In genomic region chr4:116159912-116160311, GRCm38 (mm10) we compare ENCODE assay signal across 9 mouse cellular contexts. TPM values are rescaled to one million over a fixed set of nuclear protein-coding genes. Genes with fewer than 3 reads are reported as not detected.
DNase-seq lines count a peak whose midpoint lies in the region; ATAC-seq and TF ChIP-seq lines count a peak whose summit lies in the region.
"Had no signal": no experiment of that assay in that cellular context is flagged by ENCODE, and none has a peak within 500 bp of the region (broad histone marks: within the 10 kb centered on the region; RNA-seq: fewer than 3 reads in every experiment).

No protein-coding gene starts in this region.

- WGBS in kidney, embryonic 16.5 days: 80% methylated on average over 3 of the region's 3 CpGs

- no peak for TF ChIP-seq POLR2A in brain, embryonic 14.5 days (IDR thresholded peaks at IDR 0.05; ENCODE audit: borderline replicate concordance, extremely low read depth, insufficient read depth, insufficient read length, poor library complexity, severe bottlenecking)

- H3K4me2 ChIP-seq in kidney, embryonic 16.5 days (replicated peaks; ENCODE audit: low read depth, low read length): no peak overlapping the region
- H3K4me2 ChIP-seq: limb, embryonic 15.5 days had no signal

- H3K4me1 ChIP-seq in kidney, embryonic 16.5 days (ENCODE audit: insufficient read depth, low read length): peaks cover 17% of the 10 kb centered on the region
- H3K4me1 ChIP-seq: limb, embryonic 15.5 days had no signal

- H3K27ac ChIP-seq in kidney, embryonic 16.5 days (ENCODE audit: low read length): no peak overlapping the region
- H3K27ac ChIP-seq: limb, embryonic 15.5 days had no signal

- no peak overlapping the region for H3K4me3 ChIP-seq in kidney, embryonic 16.5 days (ENCODE audit: low read length)
- H3K4me3 ChIP-seq: limb, embryonic 15.5 days had no signal

- DNase-seq in adrenal gland, postnatal 14 days: peak; percentile 41
- no peak for DNase-seq in adrenal gland, postnatal 10 days
- peak; percentile 51 for DNase-seq in kidney, postnatal 10 days
- peak; percentile 78 for DNase-seq in brain, embryonic 14.5 days (ENCODE audit: low read depth)
- no peak for DNase-seq in ovary, postnatal 14 days (ENCODE audit: low spot score)
- DNase-seq in ovary, postnatal 10 days (ENCODE audit: low spot score): no peak

- H3K27me3 ChIP-seq in kidney, embryonic 16.5 days (ENCODE audit: insufficient read depth, low read length): no peaks in the 10 kb centered on the region
- H3K27me3 ChIP-seq: limb, embryonic 15.5 days had no signal

- peak; percentile 54; the same call in 1 of the 2 replicates for TF ChIP-seq CTCF in brain, embryonic 14.5 days (IDR thresholded peaks at IDR 0.05; ENCODE audit: borderline replicate concordance, extremely low read depth, insufficient read depth, insufficient read length)

- no peak for ATAC-seq in kidney, embryonic 16.5 days (ENCODE audit: low FRiP score, low TSS enrichment)
- peak; percentile 73 for ATAC-seq in megakaryocyte, adult 5-6 weeks (ENCODE audit: poor library complexity, severe bottlenecking)

- H3K36me3 ChIP-seq in kidney, embryonic 16.5 days (ENCODE audit: insufficient read depth, low read length): peaks cover 55% of the 10 kb centered on the region

- H3K9ac ChIP-seq in kidney, embryonic 16.5 days (replicated peaks; ENCODE audit: low read length): no peak overlapping the region
- H3K9ac ChIP-seq: limb, embryonic 15.5 days had no signal

- no peaks in the 10 kb centered on the region for H3K9me3 ChIP-seq in kidney, embryonic 16.5 days (ENCODE audit: low read length)
- H3K9me3 ChIP-seq: limb, embryonic 15.5 days had no signal

RNA-seq across cellular contexts. Expression of gene Tspan1, which starts 7.5 kb away (rescaled TPM):
- total RNA-seq in adrenal gland, postnatal 14 days (2021): not detected in 2 replicates
- not detected for total RNA-seq in adrenal gland, postnatal 10 days (2021)
- polyA plus RNA-seq in kidney, embryonic 16.5 days (2015; fragmentation: Nextera tagmentation; extraction: Ambion mirVana): 2.8 and 4.8 TPM in 2 replicates
- 0.07 TPM in 1 of 2 replicates, not detected in the other for polyA plus RNA-seq in brain, embryonic 14.5 days (2012; rRNA removed)
- total RNA-seq in megakaryocyte, adult 5-6 weeks (2015): not detected in 2 replicates
- total RNA-seq in megakaryocyte, adult 5-6 weeks (2017): not detected in 2 replicates

RNA-seq across cellular contexts. Expression of gene Lurap1, which starts 8.8 kb away (rescaled TPM):
- total RNA-seq in adrenal gland, postnatal 14 days (2021): 12.4 and 18.1 TPM in 2 replicates
- total RNA-seq in adrenal gland, postnatal 10 days (2021): 10 to 100 TPM; 14.5 to 19.1 TPM
- 3.8 and 3.9 TPM in 2 replicates for polyA plus RNA-seq in kidney, embryonic 16.5 days (2015; fragmentation: Nextera tagmentation; extraction: Ambion mirVana)
- 1.4 and 1.5 TPM in 2 replicates for polyA plus RNA-seq in brain, embryonic 14.5 days (2012; rRNA removed)
- not detected in 2 replicates for total RNA-seq in megakaryocyte, adult 5-6 weeks (2015)
- not detected in 2 replicates for total RNA-seq in megakaryocyte, adult 5-6 weeks (2017)

RNA-seq across cellular contexts. Expression of gene 1700042G07Rik, which starts 13.3 kb away (rescaled TPM):
- total RNA-seq in adrenal gland, postnatal 14 days (2021): not detected in 2 replicates
- total RNA-seq in adrenal gland, postnatal 10 days (2021): not detected
- not detected in 2 replicates for polyA plus RNA-seq in kidney, embryonic 16.5 days (2015; fragmentation: Nextera tagmentation; extraction: Ambion mirVana)
- not detected in 2 replicates for polyA plus RNA-seq in brain, embryonic 14.5 days (2012; rRNA removed)
- total RNA-seq in megakaryocyte, adult 5-6 weeks (2015): not detected in 2 replicates
- total RNA-seq in megakaryocyte, adult 5-6 weeks (2017): not detected in 2 replicates
- polyA plus RNA-seq: limb, embryonic 15.5 days had no signal

RNA-seq across cellular contexts. Expression of gene Gm49337, which starts 13.3 kb away (rescaled TPM):
- total RNA-seq in adrenal gland, postnatal 14 days (2021): not detected in 2 replicates
- total RNA-seq in adrenal gland, postnatal 10 days (2021): not detected
- not detected in 2 replicates for polyA plus RNA-seq in kidney, embryonic 16.5 days (2015; fragmentation: Nextera tagmentation; extraction: Ambion mirVana)
- not detected in 2 replicates for polyA plus RNA-seq in brain, embryonic 14.5 days (2012; rRNA removed)
- not detected in 2 replicates for total RNA-seq in megakaryocyte, adult 5-6 weeks (2015)
- 0.48 TPM in 1 of 2 replicates, not detected in the other for total RNA-seq in megakaryocyte, adult 5-6 weeks (2017)
- polyA plus RNA-seq: limb, embryonic 15.5 days had no signal

RNA-seq across cellular contexts. Expression of gene Pomgnt1, which starts 36.3 kb away (rescaled TPM):
- 65.8 and 75.2 TPM in 2 replicates for total RNA-seq in adrenal gland, postnatal 14 days (2021)
- total RNA-seq in adrenal gland, postnatal 10 days (2021): 10 to 100 TPM; 66.1 to 73.4 TPM
- 59.2 and 65.5 TPM in 2 replicates for polyA plus RNA-seq in kidney, embryonic 16.5 days (2015; fragmentation: Nextera tagmentation; extraction: Ambion mirVana)
- polyA plus RNA-seq in brain, embryonic 14.5 days (2012; rRNA removed): 73.2 and 79.8 TPM in 2 replicates
- 3.3 and 6.7 TPM in 2 replicates for total RNA-seq in megakaryocyte, adult 5-6 weeks (2015)
- 7.3 and 9.3 TPM in 2 replicates for total RNA-seq in megakaryocyte, adult 5-6 weeks (2017)

Comparison
In these comparisons a context has a peak if more than half of its experiments do, and no peak if none do; other contexts are left out.
1. DNase-seq: peak in adrenal gland, postnatal 14 days (single experiment), kidney, postnatal 10 days (single experiment) and brain, embryonic 14.5 days (single experiment); none in adrenal gland, postnatal 10 days (single experiment), ovary, postnatal 14 days (single experiment) and ovary, postnatal 10 days (single experiment).
2. RNA of gene Lurap1, which starts 8.8 kb away (total RNA-seq): 14.5 to 19.1 TPM in adrenal gland, postnatal 10 days and 12.4 to 18.1 TPM in adrenal gland, postnatal 14 days; not detected in megakaryocyte, adult 5-6 weeks; every median in the first group is over 10 times any median in the second.